Mouse (Mus musculus) kidney, embryonic 15.5 days (tissue): ENCODE measurements around the gene Mzt1. TPM values are rescaled to one million over a fixed set of nuclear protein-coding genes. Genes with fewer than 3 reads are reported as not detected.

Source experiments
- ATAC-seq: fragments of 200-750 bp; cut with Nextera tagmentation; replicated peaks from 2 replicates; pipeline ENCODE4 v1.8.0; 2017; ENCODE audit warnings: moderate TSS enrichment; ENCODE audit not compliant: low FRiP score
- H3K27ac ChIP-seq: fragments of 300-500 bp; sonication (generic); 2 replicates; pipeline ENCODE4 v1.5.1; 2015; ENCODE audit warnings: mild to moderate bottlenecking, inconsistent platforms
- H3K27me3 ChIP-seq: fragments of 300-500 bp; sonication (generic); 2 replicates; pipeline ENCODE4 v1.6.1; 2015; ENCODE audit warnings: inconsistent platforms
- H3K36me3 ChIP-seq: fragments of 300-500 bp; sonication (generic); 2 replicates; pipeline ENCODE4 v1.6.1; 2015; ENCODE audit warnings: inconsistent platforms
- H3K4me1 ChIP-seq: fragments of 300-500 bp; sonication (generic); 2 replicates; pipeline ENCODE4 v1.6.1; 2015; ENCODE audit warnings: inconsistent platforms
- H3K4me2 ChIP-seq: fragments of 300-500 bp; sonication (generic); 2 replicates; pipeline ENCODE4 v1.6.1; 2015; ENCODE audit warnings: moderate library complexity, mild to moderate bottlenecking, inconsistent platforms
- H3K4me3 ChIP-seq: fragments of 300-500 bp; sonication (generic); replicated peaks from 2 replicates; pipeline ENCODE4 v1.5.1; 2015; ENCODE audit warnings: mild to moderate bottlenecking, inconsistent platforms
- H3K9ac ChIP-seq: fragments of 300-500 bp; sonication (generic); 2 replicates; pipeline ENCODE4 v1.6.1; 2015; ENCODE audit warnings: mild to moderate bottlenecking, inconsistent platforms
- H3K9me3 ChIP-seq: fragments of 300-500 bp; sonication (generic); replicated peaks from 2 replicates; pipeline ENCODE4 v1.6.1; 2016; ENCODE audit warnings: inconsistent platforms
- WGBS: fragments of 180-500 bp; shearing (Covaris S2); methylation state at CpG from one replicate; pipeline ENCODE4 v1.1.7; 2015; ENCODE audit warnings: mixed read lengths; 5-methylcytosine and 5-hydroxymethylcytosine counted together
- polyA plus RNA-seq: library from polyadenylated mRNA; unstranded; fragments of >200 nt; fragmentation: Nextera tagmentation; extraction: Ambion mirVana; gene quantifications from 2 replicates; pipeline ENCODE4 v1.2.1, GENCODE M21; 2015

Mzt1 gene
- polyA plus RNA-seq, 1 experiment from 2014 or later, result 84.8 TPM

DNA sequence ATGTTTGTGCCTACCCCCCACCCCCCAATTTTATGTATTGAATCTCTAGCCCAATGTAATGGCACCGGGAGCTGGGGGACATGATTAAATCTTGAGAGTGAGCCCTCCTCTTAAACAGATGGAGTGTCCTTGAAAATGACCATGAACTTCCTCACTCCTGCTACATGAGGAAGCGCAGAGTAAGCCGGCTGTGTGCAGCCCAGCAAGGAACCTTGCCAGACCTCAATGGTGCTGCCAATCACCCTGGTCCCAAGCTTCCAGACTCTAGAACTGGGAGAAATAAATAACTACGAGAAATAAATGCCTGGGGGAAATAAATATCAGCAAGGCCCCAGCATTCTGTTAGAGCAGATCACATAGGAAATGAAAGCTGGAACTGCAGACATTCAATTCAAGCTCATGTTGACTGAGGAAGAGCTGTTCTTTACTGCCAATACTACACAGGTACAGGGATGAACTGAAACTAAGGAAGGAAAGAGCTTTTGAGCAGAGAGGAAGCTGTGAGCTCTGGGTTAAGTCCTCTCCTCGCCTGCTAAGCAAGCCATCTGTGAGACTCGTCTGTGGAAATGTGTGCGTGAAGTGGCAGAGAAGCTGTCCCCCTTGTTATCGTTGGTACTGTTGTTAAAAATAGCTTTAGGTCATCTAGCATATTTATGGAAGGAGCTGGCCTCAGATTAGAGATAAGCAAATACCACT is 35.6 kb downstream of the Mzt1 start:
- ATAC-seq, result peak; percentile 50; the same call in 1 of the 2 replicates
- H3K9ac ChIP-seq, result no peak overlapping the region
- peaks cover 6% of the 10 kb centered on the region; the same call in 1 of the 2 replicates for H3K4me1 ChIP-seq

DNA sequence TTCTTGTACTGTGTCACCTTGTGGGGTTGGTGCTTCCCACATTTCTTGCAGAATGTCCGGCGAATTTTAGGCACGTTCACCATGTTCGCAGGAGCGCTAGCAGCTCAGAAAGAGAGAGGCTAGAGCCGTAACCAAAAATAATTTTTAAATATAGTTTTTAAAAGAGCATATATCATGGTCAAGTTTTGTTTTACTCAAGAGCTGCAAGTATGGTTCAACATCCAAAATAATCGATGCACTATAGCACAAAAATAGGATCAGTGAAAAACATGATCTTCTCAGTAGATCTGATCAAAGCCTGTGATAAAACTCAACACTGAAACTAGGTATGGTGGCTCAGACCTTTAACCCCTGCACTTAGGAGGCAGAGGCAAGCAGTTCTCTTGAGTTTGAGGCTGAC is 51.7 kb downstream of the Mzt1 start, which contains the start of gene Rpl36a-ps1:
Gene Rpl36a-ps1 (minus strand): TSS at position 101 of the 400 bp plus-strand sequence.
- H3K4me1 ChIP-seq, result 0 out of 2 replicates have a peak, but pooled peaks cover 7% of the 10 kb centered on the region
- no peaks in the 10 kb centered on the region; the same call in 1 of the 2 replicates for H3K9me3 ChIP-seq
- no peak within 1 kb of the TSS for H3K4me2 ChIP-seq
- H3K4me3 ChIP-seq, result no peak within 1 kb of the TSS
- H3K9ac ChIP-seq, result no peak within 1 kb of the TSS
- H3K27me3 ChIP-seq, result no peaks in the 10 kb centered on the region
- H3K36me3 ChIP-seq, result no peaks in the 10 kb centered on the region
- H3K27ac ChIP-seq, result no peak within 1 kb of the TSS
- ATAC-seq, result no peak
- 96% methylated on average over 7 of the region's 7 CpGs for WGBS

More for the DNA sequence above, 35.6 kb downstream of the Mzt1 start:
- Histone ChIP-seq H3K4me2 (no peak overlapping the region; the same call in 1 of the 2 replicates), H3K27ac (peak overlapping the region; percentile 78), H3K9me3 (no peaks in the 10 kb centered on the region), H3K4me3 (no peak overlapping the region), H3K27me3 (no peaks in the 10 kb centered on the region), H3K36me3 (no peaks in the 10 kb centered on the region)
- WGBS, result 47% methylated on average over 8 of the region's 8 CpGs

DNA sequence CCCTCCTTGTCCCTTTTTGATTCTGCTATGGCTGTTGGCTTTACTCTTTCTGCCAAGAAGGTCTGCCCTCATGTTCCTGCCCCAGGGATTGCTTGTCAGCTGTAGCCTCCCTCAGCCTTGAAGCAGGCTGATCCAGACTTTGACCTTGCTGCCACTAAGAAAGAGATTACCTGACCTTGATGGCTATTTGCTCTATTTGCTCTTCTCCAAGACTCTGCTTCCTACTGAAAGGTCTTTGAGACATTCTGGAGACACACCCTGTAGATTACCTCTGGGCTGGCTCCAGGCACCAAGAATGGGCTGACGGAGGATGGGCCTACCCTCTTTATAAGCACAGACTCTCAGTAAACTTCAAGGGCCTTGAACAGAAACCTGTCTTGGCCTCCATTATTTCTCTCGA is 53.5 kb downstream of the Mzt1 start:
- 90% methylated on average over 2 of the region's 2 CpGs for WGBS
- no peak overlapping the region for H3K27ac ChIP-seq
- H3K9ac ChIP-seq, result no peak overlapping the region
- H3K9me3 ChIP-seq, result no peaks in the 10 kb centered on the region; the same call in 1 of the 2 replicates
- no peaks in the 10 kb centered on the region for H3K27me3 ChIP-seq
- ATAC-seq, result no peak
- H3K4me2 ChIP-seq, result no peak overlapping the region
- H3K4me1 ChIP-seq, result 0 out of 2 replicates have a peak, but pooled peaks cover 7% of the 10 kb centered on the region
- H3K36me3 ChIP-seq, result no peaks in the 10 kb centered on the region
- H3K4me3 ChIP-seq, result no peak overlapping the region

DNA sequence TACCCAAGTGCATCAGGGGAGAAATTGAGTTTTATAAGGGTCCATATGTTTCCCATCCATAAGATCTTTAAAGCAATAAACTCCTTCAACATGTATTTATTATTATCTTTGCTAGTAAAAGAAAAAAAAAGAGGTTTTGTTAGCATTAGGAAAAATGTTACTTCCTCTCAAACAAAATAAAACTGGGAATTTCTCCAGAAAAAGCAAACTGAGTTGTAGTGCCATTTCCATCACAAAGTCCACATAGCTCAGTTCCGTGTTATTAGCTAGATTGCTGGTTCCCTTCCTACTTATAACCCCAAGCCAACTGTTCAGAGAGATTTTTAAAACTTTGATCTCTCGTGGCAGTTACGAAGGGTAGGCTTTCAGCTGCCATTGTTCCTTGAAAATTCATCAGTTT is 55.3 kb downstream of the Mzt1 start:
- no peak overlapping the region for H3K9ac ChIP-seq

DNA sequence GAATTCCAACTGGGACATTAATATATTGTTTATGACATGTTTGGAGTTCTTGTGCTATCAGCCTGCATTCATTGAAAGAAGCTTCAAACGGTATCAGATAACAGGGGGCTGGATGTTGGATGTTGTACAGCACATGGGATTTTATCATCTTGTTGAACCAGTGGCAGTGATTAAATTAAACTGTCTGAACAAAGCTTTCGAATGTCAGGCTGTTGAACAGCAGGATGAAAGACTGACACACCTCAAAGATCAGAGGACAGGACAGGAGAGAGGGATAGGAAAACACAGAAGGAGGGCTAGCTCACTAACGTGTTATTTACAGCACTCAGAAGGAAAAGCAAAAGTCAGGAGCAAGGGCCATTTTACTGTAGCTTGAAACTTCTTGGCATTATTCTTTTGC is 56.1 kb downstream of the Mzt1 start:
- Histone ChIP-seq H3K9me3 (no peaks in the 10 kb centered on the region; the same call in 1 of the 2 replicates), H3K27me3 (no peaks in the 10 kb centered on the region), H3K27ac (peak overlapping the region; percentile 37), H3K4me1 (0 out of 2 replicates have a peak, but pooled peaks cover 7% of the 10 kb centered on the region), H3K9ac (no peak overlapping the region), H3K4me3 (no peak overlapping the region), H3K4me2 (no peak overlapping the region), H3K36me3 (no peaks in the 10 kb centered on the region)
- no peak; the same call in 1 of the 2 replicates for ATAC-seq
- 9% methylated on average over 3 of the region's 3 CpGs for WGBS

More for the DNA sequence above, 55.3 kb downstream of the Mzt1 start:
- H3K27ac ChIP-seq, result 0 out of 2 replicates have a peak overlapping the region, but pooled peaks have one; percentile 62
- no peak for ATAC-seq
- 45% methylated on average over 3 of the region's 3 CpGs for WGBS
- H3K27me3 ChIP-seq, result no peaks in the 10 kb centered on the region
- no peak overlapping the region for H3K4me3 ChIP-seq
- H3K36me3 ChIP-seq, result no peaks in the 10 kb centered on the region
- no peaks in the 10 kb centered on the region; the same call in 1 of the 2 replicates for H3K9me3 ChIP-seq
- H3K4me2 ChIP-seq, result no peak overlapping the region
- 0 out of 2 replicates have a peak, but pooled peaks cover 7% of the 10 kb centered on the region for H3K4me1 ChIP-seq

Other genes with a start within 250 kb of the Mzt1 start
- 2.0 and 2.7 TPM in 2 replicates for gene Rpl36a-ps1, start 51.8 kb downstream of the Mzt1 start, polyA plus RNA-seq
- 82.0 and 84.8 TPM in 2 replicates for gene Bora, start 88 bp upstream of the Mzt1 start, polyA plus RNA-seq
- 18.5 and 20.7 TPM in 2 replicates for gene Pibf1, start 53.3 kb upstream of the Mzt1 start, polyA plus RNA-seq
- gene Dis3, start 53.6 kb upstream of the Mzt1 start, polyA plus RNA-seq, result 29.6 and 31.5 TPM in 2 replicates